Mouse (Mus musculus) spleen, adult 2 months (tissue): ENCODE results near the gene Rsph14.

ENCODE experiments used
- CTCF ChIP-seq: fragments of 200-500 bp; IDR thresholded peaks from 2 replicates; pipeline ENCODE4 v1.5.1; 2011; ENCODE audit warnings: mild to moderate bottlenecking, inconsistent platforms; ENCODE audit not compliant: insufficient read depth, insufficient read length, insufficient replicate concordance; ENCODE audit errors: extremely low read depth
- POLR2A ChIP-seq: fragments of 200-500 bp; IDR thresholded peaks from 2 replicates; pipeline ENCODE4 v1.6.1; 2011; ENCODE audit warnings: low read depth, low read length, inconsistent platforms

DNA sequence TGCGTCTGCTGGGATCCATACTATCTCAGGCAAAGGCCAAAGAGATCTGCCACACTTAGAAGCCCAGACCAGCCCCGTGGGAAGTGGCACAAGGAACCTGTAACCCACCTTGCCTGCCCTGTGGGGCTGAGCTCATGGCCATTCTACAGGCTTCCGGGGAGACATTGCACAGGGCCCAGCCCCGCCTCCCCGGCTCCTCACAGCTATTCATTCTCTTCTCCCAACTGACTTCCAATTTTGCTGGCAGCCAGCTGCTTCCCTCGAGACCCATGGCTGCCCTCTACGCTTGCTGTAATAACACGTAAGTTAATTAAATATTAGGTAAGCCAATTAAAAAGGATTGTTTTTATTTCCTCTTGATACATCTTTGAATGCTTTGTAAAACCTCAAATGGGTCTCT lies 5.9 kb downstream of the Rsph14 start:
- TF ChIP-seq CTCF (no peak), POLR2A (no peak)
